Mouse (Mus musculus) liver, adult (tissue): ENCODE results near the gene Lrsam1.

Experiments used
- GATA4 ChIP-seq: IDR thresholded peaks from 2 replicates; pipeline ENCODE4 v1.6.1; 2014; ENCODE audit warnings: mild to moderate bottlenecking, low read length; ENCODE audit not compliant: insufficient replicate concordance

Gene Lrsam1

DNA sequence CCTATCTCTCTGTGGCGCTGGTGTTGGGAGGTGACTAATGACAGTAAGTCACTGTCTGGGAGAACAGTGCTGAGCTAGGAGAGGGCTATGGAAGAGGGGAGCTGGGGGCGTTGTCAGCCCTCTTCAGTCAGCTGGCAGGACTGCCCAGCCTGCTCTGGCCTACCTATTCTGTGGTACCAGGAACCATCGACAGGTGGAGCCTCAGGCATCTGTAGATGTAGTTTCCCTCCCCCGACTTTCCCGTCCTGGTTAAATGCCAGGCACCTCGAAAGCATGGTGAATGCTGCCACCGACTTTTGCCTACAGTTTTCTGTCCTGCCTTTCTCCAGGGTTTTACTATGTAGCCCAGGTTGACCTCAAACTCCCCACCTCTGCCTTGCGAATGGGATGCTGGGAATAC, 4.1 kb downstream of the Lrsam1 start:
- no peak for TF ChIP-seq GATA4

DNA sequence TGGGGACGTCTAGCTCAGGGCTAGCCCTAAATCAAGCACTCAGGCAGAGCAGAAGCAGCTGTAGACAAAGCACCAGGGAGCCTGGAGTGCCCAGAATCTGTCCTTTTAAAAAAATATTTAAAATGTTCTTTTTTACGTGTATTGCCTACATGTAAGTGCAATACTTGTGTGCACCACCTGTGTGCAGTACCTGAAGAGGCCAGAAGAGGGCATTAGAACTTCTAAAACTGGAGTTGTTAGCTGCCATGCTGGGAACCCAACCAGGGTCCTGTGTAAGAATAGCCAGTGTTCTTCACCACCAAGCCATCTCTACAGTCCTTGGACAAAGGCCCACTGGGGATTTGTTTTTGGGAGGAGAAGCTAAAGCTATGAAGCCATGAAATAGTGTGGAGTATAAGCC, 6.8 kb downstream of the Lrsam1 start:
- TF ChIP-seq GATA4: no peak

DNA sequence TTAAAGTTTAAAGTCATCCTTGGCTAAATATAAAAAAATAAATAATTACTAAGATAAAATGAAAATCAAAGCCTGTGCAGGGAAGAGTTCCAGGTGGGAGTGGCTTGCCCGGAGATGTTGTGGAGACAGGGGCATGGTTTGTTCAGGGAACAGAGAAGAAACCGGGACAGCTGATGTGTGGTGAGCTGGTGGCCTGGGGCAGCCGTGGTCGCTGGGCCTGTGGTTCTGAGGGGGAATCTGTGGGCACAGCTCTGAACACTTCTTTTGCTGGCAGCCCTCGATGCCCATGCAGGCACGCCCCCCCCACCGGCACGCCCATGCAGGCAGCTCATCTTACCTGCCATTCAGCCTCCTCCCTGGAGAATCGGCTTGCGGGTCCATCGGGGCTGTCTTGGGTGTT, 14.0 kb downstream of the Lrsam1 start:
- no peak for TF ChIP-seq GATA4

GRCm38 (mm10) chr2:32940483-32940882, 20.9 kb downstream of the Lrsam1 start:
- no peak for TF ChIP-seq GATA4

DNA sequence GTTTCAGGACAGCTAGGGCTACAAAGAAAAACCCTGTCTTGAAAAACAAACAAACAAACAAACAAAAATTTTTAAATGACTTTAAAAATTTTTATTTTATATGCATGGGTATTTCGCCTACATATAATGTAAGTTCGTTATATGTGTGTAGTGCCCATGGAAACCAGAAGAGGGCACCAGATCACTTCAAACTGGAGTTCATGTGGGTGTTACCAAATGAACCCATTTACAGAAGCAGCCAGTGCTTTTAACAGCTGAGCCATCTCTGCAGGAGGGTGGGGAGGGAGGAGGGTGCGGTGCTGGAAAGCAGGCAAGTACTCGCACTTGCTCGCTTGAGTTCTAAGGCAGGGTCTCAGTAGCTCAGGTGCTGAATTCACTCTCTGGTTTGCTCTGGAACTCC, 22.0 kb downstream of the Lrsam1 start:
- no peak for TF ChIP-seq GATA4

- no peak for TF ChIP-seq GATA4
Observed at GRCm38 (mm10) chr2:32938741-32939140, 22.7 kb downstream of the Lrsam1 start.

- TF ChIP-seq GATA4: no peak
Observed at GRCm38 (mm10) chr2:32931730-32932129, 29.7 kb downstream of the Lrsam1 start.

GRCm38 (mm10) chr2:32928947-32929829, 32.2 kb downstream of the Lrsam1 start:
- no peak for TF ChIP-seq GATA4

GRCm38 (mm10) chr2:32928235-32928946, 33.0 kb downstream of the Lrsam1 start:
- TF ChIP-seq GATA4: no peak

- TF ChIP-seq GATA4: no peak
Observed at GRCm38 (mm10) chr2:32927624-32928234, 33.7 kb downstream of the Lrsam1 start.

DNA sequence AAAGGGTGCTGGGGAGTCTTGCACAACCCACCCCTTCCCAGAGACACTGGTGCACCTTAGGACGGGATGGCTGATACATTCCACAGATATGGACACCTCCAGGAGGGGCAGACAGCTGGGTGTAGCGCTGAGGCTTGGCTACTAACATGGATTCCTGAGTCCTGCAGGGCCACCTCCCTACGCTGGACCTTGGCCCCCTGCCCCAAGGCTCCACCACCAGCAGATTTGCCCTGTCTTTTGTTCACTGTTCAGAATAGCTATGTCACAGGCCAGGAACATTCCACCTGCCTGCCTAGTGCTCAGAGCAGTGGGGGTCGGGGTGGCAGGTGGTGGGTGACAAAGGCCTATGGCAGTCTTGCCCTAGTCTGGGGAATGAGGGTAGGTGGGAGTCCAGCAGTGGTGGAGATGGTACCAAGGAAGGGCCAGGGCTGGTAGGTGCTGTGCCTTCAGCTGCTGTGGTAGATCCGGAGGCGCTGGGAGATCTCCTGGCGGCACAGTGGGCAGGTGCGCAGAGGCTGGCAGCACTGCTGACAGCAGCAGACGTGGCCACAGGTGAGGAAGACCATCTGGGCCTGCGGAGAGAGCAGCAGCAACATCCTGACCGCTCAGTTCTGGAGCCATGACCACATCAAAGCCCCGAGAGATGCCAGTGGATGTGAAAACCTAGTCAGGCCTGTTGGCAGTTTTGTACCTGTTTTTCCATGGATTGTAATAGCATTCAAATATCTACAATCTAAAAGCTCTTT, 34.9 kb downstream of the Lrsam1 start:
- no peak for TF ChIP-seq GATA4

- no peak for TF ChIP-seq GATA4
Observed at GRCm38 (mm10) chr2:32924306-32924844, 37.0 kb downstream of the Lrsam1 start.

DNA sequence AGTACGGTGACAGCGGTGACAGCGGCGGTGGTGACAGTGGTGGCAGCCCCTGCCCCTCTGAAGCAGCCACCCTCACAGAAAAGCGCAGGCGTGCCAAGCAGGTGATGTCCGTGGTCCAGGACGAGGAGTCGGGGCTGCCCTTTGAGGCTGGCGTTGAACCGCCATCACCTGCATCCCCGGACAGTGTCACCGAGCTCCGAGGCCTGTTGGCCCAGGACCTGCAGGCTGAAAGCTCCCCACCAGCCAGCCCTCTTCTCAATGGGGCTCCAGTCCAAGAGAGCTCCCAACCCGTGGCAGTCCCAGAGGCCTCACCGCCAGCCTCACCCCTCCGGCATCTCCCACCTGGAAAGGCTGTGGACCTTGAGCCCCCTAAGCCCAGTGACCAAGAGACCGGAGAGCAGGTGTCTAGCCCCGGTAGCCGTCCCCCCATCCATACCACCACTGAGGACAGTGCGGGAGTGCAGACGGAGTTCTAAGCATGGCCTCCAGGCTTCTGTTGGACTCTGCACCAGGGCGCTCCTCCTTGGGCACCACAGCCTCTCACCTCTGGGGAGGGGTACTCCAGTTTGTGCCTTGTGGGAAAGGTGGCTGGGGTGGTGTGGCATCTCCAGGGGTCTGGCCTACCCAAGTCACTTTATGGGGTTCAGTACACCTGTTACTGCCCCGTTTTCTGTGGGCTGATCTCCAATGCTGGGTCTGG, 37.7 kb downstream of the Lrsam1 start:
- no peak for TF ChIP-seq GATA4

DNA sequence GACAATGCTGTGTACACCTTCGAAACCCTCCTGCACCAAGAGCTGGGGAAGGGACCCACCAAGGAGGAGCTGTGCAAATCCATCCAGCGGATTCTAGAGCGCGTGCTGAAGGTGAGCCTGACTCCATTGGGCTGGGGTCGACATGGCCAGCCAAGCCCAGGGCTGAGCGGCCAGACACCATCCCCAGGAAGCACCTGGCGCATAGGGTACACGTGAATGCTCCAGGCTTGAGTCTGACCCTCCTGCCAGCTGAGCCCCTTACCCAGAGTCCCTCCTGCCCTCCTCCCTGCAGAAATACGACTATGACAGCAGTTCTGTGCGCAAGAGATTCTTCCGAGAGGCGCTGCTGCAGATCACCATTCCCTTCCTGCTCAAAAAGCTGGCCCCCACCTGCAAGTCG, 38.9 kb downstream of the Lrsam1 start:
- no peak for TF ChIP-seq GATA4

DNA sequence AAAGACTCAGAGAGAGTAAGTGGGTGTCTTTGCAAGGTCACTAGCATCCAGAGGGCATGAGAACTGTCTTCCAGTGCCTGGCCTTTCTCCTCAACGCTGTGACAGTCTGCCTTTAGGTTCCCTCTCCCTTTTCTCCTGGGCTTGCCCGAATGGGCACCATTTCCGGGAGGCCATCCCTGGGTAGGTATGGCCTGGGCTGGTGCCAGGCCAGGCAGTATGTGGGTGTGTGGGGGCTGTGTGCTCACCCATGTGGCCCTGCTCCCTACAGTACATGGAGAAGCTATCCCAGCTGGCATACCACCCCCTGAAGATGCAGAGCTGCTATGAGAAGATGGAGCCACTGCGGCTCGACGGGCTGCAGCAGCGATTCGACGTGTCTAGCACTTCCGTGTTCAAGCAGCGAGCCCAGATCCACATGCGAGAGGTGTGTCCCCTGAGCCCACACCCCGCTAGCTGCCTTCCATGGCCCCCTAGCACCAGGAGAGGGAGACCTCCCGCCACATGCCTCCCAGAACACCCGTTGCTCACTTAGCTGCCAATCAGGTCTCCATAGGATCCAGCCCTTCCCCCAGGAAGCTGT, 39.5 kb downstream of the Lrsam1 start:
- TF ChIP-seq GATA4: no peak

DNA sequence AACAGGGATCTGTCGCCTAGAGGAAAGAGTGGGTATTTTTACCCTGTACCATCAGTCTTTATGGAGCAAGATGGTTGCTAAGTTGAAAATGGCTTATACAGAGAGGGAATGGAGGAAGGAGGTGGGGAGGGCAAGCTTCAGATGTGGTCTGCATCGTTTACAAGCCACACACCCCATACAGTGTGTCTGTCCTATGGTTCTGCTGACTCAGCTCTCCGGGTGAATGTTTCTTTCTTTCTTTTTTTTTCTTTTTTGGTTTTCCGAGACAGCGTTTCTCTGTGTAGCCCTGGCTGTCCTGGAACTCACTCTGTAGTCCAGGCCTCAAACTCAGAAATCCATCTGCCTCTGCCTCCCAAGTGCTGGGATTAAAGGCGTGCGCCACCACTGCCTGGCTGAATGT, 40.2 kb downstream of the Lrsam1 start:
- no peak for TF ChIP-seq GATA4
